Mouse (Mus musculus) cerebellum, postnatal 36 days (tissue): ENCODE results near the gene Tk2.
"Not testable (repeated sequence)": the region's sequence is repeated elsewhere in the genome, so short reads cannot be mapped to it uniquely, and the experiment has no call there.

Source experiments
- DNase-seq, 2 experiments: peaks; one replicate each; pipeline ENCODE4 v3.0.0; 2021 to 2022; ENCODE audit warnings: mixed read lengths in 2 of 2

Tk2 gene

DNA sequence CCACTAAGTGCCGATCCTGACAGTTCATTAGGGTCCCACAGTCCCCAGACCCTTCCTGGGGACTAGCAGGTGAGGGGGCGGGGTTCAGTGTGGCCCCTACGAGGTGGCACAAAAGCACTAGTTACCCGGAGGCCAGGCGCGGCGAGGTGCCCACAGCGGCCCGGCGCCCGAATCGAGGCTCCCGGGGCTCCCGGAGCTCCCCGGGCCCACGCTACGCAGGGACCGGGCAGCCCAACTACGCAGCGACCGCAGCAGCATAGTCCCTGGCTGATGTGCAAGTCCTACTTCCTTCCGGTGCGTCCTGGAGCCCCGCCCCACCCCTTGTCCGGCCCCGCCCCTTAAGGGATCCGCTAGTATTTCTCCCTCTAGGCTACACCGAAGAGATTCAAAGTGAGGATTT is at the start of gene Tk2:
Tk2 (minus strand) TSS at position 283 of the 400 bp plus-strand sequence.
- peak; percentile 66 to 71 for DNase-seq

- no peak for DNase-seq
These were observed 46.0 kb upstream of the Tk2 start for GRCm38 (mm10) chr8:104294396-104294795.

GRCm38 (mm10) chr8:104293081-104293480 is 44.7 kb upstream of the Tk2 start, which contains the start of gene Cmtm2a:
Cmtm2a (minus strand) TSS chr8:104293181.
- not testable (repeated sequence) for DNase-seq

- DNase-seq: no peak
These were observed 20.6 kb upstream of the Tk2 start for GRCm38 (mm10) chr8:104268937-104269440.

GRCm38 (mm10) chr8:104268368-104268767 is 20.0 kb upstream of the Tk2 start:
- DNase-seq: no peak

DNA sequence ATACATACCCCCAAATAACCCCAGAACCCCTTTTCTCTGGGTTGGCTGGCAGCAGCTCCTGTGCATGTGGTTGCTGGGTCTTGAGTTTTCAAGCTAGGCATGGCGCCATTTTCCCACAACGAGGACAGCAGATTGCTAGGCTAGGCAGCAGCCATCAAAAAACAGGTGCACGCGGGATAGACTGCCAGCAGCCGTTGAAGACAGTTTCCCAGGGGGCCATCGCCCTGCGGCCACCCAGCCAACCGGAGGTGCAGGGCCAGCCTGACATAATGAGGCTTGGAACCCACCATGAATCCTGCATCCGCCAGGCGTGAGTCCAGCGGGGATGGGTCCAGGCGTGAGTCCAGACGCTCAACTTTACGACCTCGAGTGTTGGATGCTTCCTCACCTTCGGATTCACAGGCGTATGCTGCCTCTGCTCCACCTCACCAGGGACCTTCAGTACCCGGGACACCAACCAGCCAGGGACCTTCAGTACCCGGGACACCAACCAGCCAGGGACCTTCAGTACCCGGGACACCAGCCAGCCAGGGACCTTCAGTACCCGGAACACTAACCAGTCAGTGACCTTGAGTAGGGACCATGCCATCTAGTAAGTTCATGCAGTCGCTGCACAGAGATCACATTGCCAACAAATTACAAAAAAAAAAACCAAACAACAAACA is 16.0 kb upstream of the Tk2 start:
- not testable (repeated sequence) for DNase-seq

DNA sequence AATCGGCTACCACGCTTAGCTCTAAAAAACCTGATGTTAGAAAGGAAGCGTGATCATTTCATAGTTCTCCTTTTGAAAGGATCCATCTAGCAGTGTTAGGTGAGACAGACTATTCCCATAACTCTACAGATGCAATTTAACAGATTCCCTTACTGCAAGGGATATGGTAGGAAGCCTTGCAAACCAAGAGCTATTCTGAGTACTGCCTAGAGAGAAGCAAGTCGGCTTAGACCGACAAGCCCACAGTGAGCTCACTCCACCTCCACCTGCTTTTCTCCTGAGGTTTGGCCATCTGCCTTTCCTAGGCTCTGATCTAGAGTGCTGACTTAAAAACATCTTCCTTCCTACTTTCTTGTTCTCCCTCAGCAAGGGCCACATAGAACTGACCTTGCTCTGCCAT is 13.4 kb upstream of the Tk2 start:
- not testable (repeated sequence) for DNase-seq

DNA sequence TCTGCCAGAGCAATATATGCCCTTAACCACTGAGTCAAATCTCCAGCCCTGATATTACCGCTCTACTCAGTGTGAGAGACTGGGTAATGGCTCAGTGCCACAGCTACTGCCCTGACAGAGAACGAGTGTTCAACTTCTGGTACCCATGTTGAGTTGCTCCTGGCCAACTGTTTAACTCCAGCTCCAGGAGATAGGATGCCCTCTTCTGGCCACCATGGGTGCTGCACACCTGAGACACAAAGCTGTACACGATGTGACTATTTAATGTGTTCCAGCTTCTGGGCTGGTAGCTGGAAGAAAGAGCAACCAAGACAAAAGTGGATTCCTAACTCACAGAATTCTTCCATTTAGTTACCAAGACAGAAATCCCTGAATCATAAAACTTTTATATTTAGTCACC is 4.7 kb upstream of the Tk2 start:
- DNase-seq: no peak

- DNase-seq: no peak
These were observed 3.1 kb upstream of the Tk2 start for GRCm38 (mm10) chr8:104251461-104251860.

- peak; percentile 75 to 77 for DNase-seq
These were observed 2.3 kb upstream of the Tk2 start, which contains the start of gene Cklf for GRCm38 (mm10) chr8:104250439-104251367. Cklf (plus strand) TSS chr8:104250861.

DNA sequence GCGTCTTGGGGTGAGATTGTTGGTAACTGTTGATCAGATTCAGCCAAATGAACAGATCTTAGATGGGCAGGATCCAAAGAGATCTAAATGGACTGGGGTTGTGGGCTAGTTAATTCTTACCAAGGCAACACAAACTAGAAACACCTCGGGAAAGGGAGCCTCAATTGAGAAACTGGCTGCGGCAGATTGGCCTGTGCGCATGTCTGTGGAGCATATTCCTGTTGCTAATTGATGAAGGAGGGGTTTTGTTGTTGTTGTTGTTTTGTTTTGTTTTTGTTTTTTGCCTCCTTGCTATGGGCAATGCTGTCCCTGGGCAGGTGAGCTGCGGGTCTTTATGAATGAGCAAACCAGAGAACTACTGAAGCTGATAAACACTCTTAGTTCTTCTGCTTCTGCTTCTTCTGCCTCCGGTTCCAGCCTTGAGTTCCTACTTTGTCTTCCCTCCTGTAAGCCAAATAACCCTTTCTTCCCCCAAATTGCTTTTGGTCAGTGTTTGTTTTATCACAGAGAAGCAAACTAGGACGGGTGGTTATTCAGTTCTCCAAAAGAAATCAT is 1.2 kb upstream of the Tk2 start:
- DNase-seq: no peak

GRCm38 (mm10) chr8:104247908-104248275 is 466 bp downstream of the Tk2 start:
- DNase-seq: peak; percentile 29 to 31

GRCm38 (mm10) chr8:104247054-104247907 is 1.1 kb downstream of the Tk2 start:
- DNase-seq: no peak

DNA sequence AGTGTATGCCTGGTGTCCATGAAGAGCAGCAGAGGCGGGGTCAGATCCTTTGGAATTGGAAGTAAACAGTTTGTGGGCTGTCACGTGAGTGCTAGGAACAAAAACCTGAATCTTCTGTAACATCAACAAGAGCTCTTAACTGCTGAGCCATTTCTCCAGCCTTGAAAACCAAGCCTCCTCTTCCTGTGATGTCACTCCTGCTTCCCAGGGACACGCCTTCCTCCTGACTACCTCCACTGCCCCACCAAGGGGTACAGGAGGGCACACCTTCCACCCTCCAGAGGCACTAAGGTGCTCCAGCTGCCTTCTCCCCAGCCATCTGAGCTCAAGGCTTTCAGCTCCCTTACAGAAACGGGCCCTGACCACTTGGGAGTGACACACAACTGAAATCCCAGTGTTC is 1.7 kb downstream of the Tk2 start:
- DNase-seq: no peak

DNA sequence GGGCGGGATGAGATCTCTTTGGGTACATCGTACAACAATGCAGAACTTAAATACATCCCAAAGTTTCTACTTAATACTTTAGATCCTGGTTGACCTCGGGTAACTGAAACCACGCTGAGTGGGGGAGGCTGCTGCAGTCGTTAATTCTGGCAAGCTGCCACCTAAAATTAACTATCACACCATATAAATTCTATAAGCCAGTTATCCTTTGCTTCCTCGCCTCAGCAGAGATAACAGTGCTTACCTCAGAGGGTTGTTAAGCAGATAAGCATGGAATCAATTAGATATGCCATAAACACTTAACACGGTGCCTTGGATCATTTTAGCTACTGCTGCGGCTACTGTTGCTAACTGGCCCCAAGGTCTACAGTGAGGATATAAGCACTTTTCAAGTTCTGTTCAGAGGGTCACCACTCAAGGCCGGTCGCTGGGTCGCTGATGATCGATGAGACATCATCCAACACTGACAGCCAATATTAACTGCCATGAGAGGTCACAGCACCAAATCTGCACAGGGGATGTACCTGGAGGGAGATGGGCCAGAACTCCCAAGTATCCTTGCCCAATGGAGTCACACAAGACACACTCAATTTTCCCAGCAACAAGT is 6.2 kb downstream of the Tk2 start:
- DNase-seq: no peak

- no peak for DNase-seq
These were observed 8.9 kb downstream of the Tk2 start for GRCm38 (mm10) chr8:104239418-104239861.

GRCm38 (mm10) chr8:104234573-104234972 is 13.8 kb downstream of the Tk2 start:
- no peak for DNase-seq

GRCm38 (mm10) chr8:104232919-104233318 is 15.4 kb downstream of the Tk2 start:
- DNase-seq: no peak

GRCm38 (mm10) chr8:104232039-104232438 is 16.3 kb downstream of the Tk2 start:
- no peak for DNase-seq

DNA sequence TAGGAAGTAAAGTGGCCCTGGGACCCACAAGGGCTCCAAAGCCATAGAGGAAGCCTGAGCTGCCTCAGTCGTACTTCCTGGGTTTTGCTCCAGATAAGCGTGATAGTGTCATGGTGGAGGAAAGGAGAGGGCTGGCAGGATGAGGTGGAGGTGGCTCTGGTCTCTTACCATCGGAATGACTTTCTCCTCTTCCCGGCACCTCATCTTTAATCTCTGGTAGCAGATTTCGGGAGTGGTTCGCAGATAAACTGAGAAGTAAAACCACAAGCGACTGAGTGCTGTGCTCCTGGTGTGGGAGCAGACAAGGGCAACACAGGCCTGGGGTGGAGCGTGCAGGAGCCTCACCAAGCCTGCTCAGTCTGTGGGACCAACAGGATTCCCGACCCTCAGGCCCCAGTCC is 18.0 kb downstream of the Tk2 start:
- no peak for DNase-seq

DNA sequence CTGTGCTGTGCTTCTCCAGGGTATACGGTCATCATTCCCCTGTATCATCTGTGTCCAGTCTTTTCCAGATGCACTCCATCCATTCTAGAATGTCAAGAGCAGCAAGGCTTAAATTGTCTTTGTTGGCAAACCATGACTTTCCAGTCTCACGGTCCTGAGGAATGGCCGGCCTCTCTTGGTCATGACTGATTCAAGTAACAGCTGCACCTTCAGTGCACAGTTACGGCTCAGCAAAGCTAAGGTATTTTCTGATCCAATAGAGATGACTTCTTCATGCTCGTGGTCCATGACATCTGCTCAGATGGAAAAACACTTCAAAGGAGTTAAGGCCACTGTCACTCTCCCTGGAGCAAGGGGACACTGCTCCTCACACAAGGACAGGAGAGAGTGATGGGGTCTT is 21.3 kb downstream of the Tk2 start:
- DNase-seq: no peak

DNA sequence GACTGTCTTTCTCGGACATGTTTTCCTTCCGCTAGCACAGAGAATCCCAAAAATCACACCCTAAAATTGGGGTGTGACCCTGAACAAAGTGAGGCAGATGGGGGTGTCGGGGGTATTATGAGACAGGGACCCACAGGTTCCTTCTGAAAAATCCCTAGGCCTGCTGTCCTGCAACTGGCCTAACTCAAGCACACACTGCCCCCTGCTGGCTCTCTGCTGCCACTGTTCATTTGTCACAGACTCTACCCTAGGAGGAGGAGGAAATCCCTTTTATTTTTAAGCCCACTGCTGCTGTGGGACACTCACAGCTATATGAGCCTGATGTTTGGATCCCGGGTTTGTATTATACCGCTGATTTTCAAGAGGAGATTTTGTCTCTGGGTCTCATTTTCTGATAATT is 28.6 kb downstream of the Tk2 start:
- DNase-seq: peak; percentile 66
